Mouse (Mus musculus) kidney, embryonic 15.5 days (tissue): Measurements from ENCODE around the gene Rnd3. TPM values are rescaled to one million over a fixed set of nuclear protein-coding genes. Genes with fewer than 3 reads are reported as not detected.

Experiments used
- ATAC-seq: fragments of 200-750 bp; cut with Nextera tagmentation; replicated peaks from 2 replicates; pipeline ENCODE4 v1.8.0; 2017; ENCODE audit warnings: moderate TSS enrichment; ENCODE audit not compliant: low FRiP score
- H3K27ac ChIP-seq: fragments of 300-500 bp; sonication (generic); 2 replicates; pipeline ENCODE4 v1.5.1; 2015; ENCODE audit warnings: mild to moderate bottlenecking, inconsistent platforms
- H3K27me3 ChIP-seq: fragments of 300-500 bp; sonication (generic); 2 replicates; pipeline ENCODE4 v1.6.1; 2015; ENCODE audit warnings: inconsistent platforms
- H3K36me3 ChIP-seq: fragments of 300-500 bp; sonication (generic); 2 replicates; pipeline ENCODE4 v1.6.1; 2015; ENCODE audit warnings: inconsistent platforms
- H3K4me1 ChIP-seq: fragments of 300-500 bp; sonication (generic); 2 replicates; pipeline ENCODE4 v1.6.1; 2015; ENCODE audit warnings: inconsistent platforms
- H3K4me2 ChIP-seq: fragments of 300-500 bp; sonication (generic); 2 replicates; pipeline ENCODE4 v1.6.1; 2015; ENCODE audit warnings: moderate library complexity, mild to moderate bottlenecking, inconsistent platforms
- H3K4me3 ChIP-seq: fragments of 300-500 bp; sonication (generic); replicated peaks from 2 replicates; pipeline ENCODE4 v1.5.1; 2015; ENCODE audit warnings: mild to moderate bottlenecking, inconsistent platforms
- H3K9ac ChIP-seq: fragments of 300-500 bp; sonication (generic); 2 replicates; pipeline ENCODE4 v1.6.1; 2015; ENCODE audit warnings: mild to moderate bottlenecking, inconsistent platforms
- H3K9me3 ChIP-seq: fragments of 300-500 bp; sonication (generic); replicated peaks from 2 replicates; pipeline ENCODE4 v1.6.1; 2016; ENCODE audit warnings: inconsistent platforms
- WGBS: fragments of 180-500 bp; shearing (Covaris S2); methylation state at CpG from one replicate; pipeline ENCODE4 v1.1.7; 2015; ENCODE audit warnings: mixed read lengths; 5-methylcytosine and 5-hydroxymethylcytosine counted together
- polyA plus RNA-seq: library from polyadenylated mRNA; unstranded; fragments of >200 nt; fragmentation: Nextera tagmentation; extraction: Ambion mirVana; gene quantifications from 2 replicates; pipeline ENCODE4 v1.2.1, GENCODE M21; 2015

Gene Rnd3
- polyA plus RNA-seq, 1 experiment from 2014 or later, result 41.6 TPM

- H3K4me3 ChIP-seq, result no peak overlapping the region
- no peak overlapping the region for H3K4me2 ChIP-seq
- no peaks in the 10 kb centered on the region for H3K9me3 ChIP-seq
- no peaks in the 10 kb centered on the region for H3K27me3 ChIP-seq
- WGBS, result 71% methylated on average over 5 of the region's 5 CpGs
- no peaks in the 10 kb centered on the region for H3K36me3 ChIP-seq
- no peak overlapping the region for H3K9ac ChIP-seq
- H3K4me1 ChIP-seq, result no peaks in the 10 kb centered on the region
- no peak overlapping the region for H3K27ac ChIP-seq
- no peak for ATAC-seq
Observed at GRCm38 (mm10) chr2:51108631-51109030, 40.3 kb downstream of the Rnd3 start.

- Histone ChIP-seq H3K27ac (peak overlapping the region; percentile 7; the same call in 1 of the 2 replicates), H3K9ac (no peak overlapping the region), H3K9me3 (no peaks in the 10 kb centered on the region), H3K4me1 (no peaks in the 10 kb centered on the region), H3K27me3 (no peaks in the 10 kb centered on the region), H3K36me3 (no peaks in the 10 kb centered on the region), H3K4me2 (no peak overlapping the region), H3K4me3 (no peak overlapping the region)
- WGBS, result 23% methylated on average over 4 of the region's 4 CpGs
- peak; percentile 62 for ATAC-seq
Observed at GRCm38 (mm10) chr2:51101187-51101586, 47.7 kb downstream of the Rnd3 start.

- no peaks in the 10 kb centered on the region for H3K4me1 ChIP-seq
- ATAC-seq, result 0 out of 2 replicates have a peak, but pooled peaks have one; percentile 56
- H3K4me2 ChIP-seq, result no peak overlapping the region
- peak overlapping the region; percentile 54; the same call in 1 of the 2 replicates for H3K27ac ChIP-seq
- no peak overlapping the region for H3K4me3 ChIP-seq
- no peaks in the 10 kb centered on the region for H3K36me3 ChIP-seq
- H3K27me3 ChIP-seq, result no peaks in the 10 kb centered on the region
- 47% methylated on average over 9 of the region's 9 CpGs for WGBS
- no peaks in the 10 kb centered on the region for H3K9me3 ChIP-seq
- H3K9ac ChIP-seq, result no peak overlapping the region
Observed at GRCm38 (mm10) chr2:51099987-51100386, 48.9 kb downstream of the Rnd3 start.

- H3K4me2 ChIP-seq, result no peak overlapping the region
- 88% methylated on average over 1 of the region's 1 CpGs for WGBS
- H3K4me1 ChIP-seq, result no peaks in the 10 kb centered on the region
- H3K36me3 ChIP-seq, result no peaks in the 10 kb centered on the region
- H3K4me3 ChIP-seq, result no peak overlapping the region
- no peaks in the 10 kb centered on the region for H3K27me3 ChIP-seq
- no peak overlapping the region for H3K9ac ChIP-seq
- no peak overlapping the region for H3K27ac ChIP-seq
- ATAC-seq, result no peak
- H3K9me3 ChIP-seq, result no peaks in the 10 kb centered on the region
Observed at GRCm38 (mm10) chr2:51099240-51099639, 49.7 kb downstream of the Rnd3 start.

- Histone ChIP-seq H3K27ac (no peak overlapping the region), H3K9ac (no peak overlapping the region)
- ATAC-seq, result no peak
Observed at GRCm38 (mm10) chr2:51090688-51091087, 58.2 kb downstream of the Rnd3 start.

DNA sequence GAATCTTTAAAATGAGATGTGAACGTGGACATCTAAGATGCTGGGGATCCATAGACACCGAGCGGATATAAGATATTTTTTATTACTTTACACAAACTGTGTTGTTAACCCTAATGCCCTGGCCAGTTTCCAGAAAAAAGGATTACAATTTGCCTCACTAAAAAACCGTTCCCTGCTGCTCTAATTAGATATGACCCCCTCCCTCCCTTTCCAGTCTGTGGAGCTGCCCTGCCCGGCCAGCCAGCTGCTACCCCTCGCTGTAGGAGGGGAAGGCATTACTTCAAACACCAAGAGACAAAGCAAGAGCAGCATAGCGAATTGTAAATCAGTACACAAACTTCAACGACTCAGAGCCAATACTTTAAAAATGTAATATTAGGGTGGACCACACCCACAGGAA is 58.9 kb downstream of the Rnd3 start:
- Histone ChIP-seq H3K27me3 (no peaks in the 10 kb centered on the region), H3K36me3 (no peaks in the 10 kb centered on the region), H3K27ac (no peak overlapping the region), H3K4me1 (peaks cover 13% of the 10 kb centered on the region), H3K4me2 (no peak overlapping the region), H3K4me3 (no peak overlapping the region), H3K9me3 (no peaks in the 10 kb centered on the region), H3K9ac (no peak overlapping the region)
- no peak for ATAC-seq
- 25% methylated on average over 8 of the region's 8 CpGs for WGBS

More at GRCm38 (mm10) chr2:51090688-51091087, 58.2 kb downstream of the Rnd3 start:
- no peaks in the 10 kb centered on the region for H3K9me3 ChIP-seq
- 73% methylated on average over 7 of the region's 7 CpGs for WGBS
- no peak overlapping the region for H3K4me2 ChIP-seq
- H3K4me3 ChIP-seq, result no peak overlapping the region
- H3K27me3 ChIP-seq, result no peaks in the 10 kb centered on the region
- H3K4me1 ChIP-seq, result peaks cover 13% of the 10 kb centered on the region
- no peaks in the 10 kb centered on the region for H3K36me3 ChIP-seq

GRCm38 (mm10) chr2:51088843-51089573 is 59.9 kb downstream of the Rnd3 start:
- H3K9me3 ChIP-seq, result no peaks in the 10 kb centered on the region
- no peak overlapping the region for H3K4me3 ChIP-seq
- WGBS, result 87% methylated on average over 11 of the region's 11 CpGs
- no peaks in the 10 kb centered on the region for H3K27me3 ChIP-seq
- H3K36me3 ChIP-seq, result no peaks in the 10 kb centered on the region
- no peak overlapping the region for H3K27ac ChIP-seq
- no peak for ATAC-seq
- no peak overlapping the region for H3K4me2 ChIP-seq
- H3K9ac ChIP-seq, result no peak overlapping the region
- H3K4me1 ChIP-seq, result peaks cover 13% of the 10 kb centered on the region

GRCm38 (mm10) chr2:51088123-51088453 is 60.8 kb downstream of the Rnd3 start:
- Histone ChIP-seq H3K9ac (no peak overlapping the region), H3K4me1 (peaks cover 13% of the 10 kb centered on the region), H3K27ac (no peak overlapping the region), H3K27me3 (no peaks in the 10 kb centered on the region), H3K4me2 (no peak overlapping the region), H3K36me3 (no peaks in the 10 kb centered on the region), H3K9me3 (no peaks in the 10 kb centered on the region), H3K4me3 (no peak overlapping the region)
- 80% methylated on average over 3 of the region's 3 CpGs for WGBS
- no peak for ATAC-seq

- no peak overlapping the region for H3K4me2 ChIP-seq
- no peak overlapping the region for H3K27ac ChIP-seq
- H3K27me3 ChIP-seq, result no peaks in the 10 kb centered on the region
- ATAC-seq, result no peak
- H3K9me3 ChIP-seq, result no peaks in the 10 kb centered on the region
- H3K9ac ChIP-seq, result no peak overlapping the region
- H3K36me3 ChIP-seq, result no peaks in the 10 kb centered on the region
- H3K4me1 ChIP-seq, result peaks cover 13% of the 10 kb centered on the region
- no peak overlapping the region for H3K4me3 ChIP-seq
- WGBS, result 53% methylated on average over 12 of the region's 12 CpGs
Observed at GRCm38 (mm10) chr2:51087307-51088122, 61.4 kb downstream of the Rnd3 start.

DNA sequence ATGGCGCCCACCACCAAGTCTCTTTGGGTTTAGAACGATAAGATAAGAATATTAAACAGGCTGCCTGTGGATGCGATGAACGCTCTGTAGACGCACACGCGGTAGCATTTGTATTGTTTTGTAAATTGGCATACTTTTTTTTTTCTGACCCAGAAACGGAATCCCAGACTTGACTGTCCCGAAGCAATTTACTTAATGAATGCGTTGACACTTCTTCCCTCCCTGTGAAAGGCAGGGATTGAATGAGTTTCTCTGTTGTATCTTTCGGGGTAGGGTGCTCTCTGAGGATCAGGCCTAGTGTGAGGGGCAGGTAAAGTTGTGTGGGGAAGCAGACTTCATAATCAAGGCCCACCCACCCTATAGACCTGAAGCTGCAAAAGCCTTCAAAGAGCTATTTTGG is 63.8 kb downstream of the Rnd3 start:
- H3K9me3 ChIP-seq, result no peaks in the 10 kb centered on the region
- no peak overlapping the region for H3K4me2 ChIP-seq
- no peaks in the 10 kb centered on the region for H3K27me3 ChIP-seq
- ATAC-seq, result no peak
- H3K9ac ChIP-seq, result no peak overlapping the region
- H3K36me3 ChIP-seq, result no peaks in the 10 kb centered on the region
- H3K4me1 ChIP-seq, result peaks cover 8% of the 10 kb centered on the region
- H3K4me3 ChIP-seq, result no peak overlapping the region
- H3K27ac ChIP-seq, result no peak overlapping the region
- 93% methylated on average over 11 of the region's 11 CpGs for WGBS

DNA sequence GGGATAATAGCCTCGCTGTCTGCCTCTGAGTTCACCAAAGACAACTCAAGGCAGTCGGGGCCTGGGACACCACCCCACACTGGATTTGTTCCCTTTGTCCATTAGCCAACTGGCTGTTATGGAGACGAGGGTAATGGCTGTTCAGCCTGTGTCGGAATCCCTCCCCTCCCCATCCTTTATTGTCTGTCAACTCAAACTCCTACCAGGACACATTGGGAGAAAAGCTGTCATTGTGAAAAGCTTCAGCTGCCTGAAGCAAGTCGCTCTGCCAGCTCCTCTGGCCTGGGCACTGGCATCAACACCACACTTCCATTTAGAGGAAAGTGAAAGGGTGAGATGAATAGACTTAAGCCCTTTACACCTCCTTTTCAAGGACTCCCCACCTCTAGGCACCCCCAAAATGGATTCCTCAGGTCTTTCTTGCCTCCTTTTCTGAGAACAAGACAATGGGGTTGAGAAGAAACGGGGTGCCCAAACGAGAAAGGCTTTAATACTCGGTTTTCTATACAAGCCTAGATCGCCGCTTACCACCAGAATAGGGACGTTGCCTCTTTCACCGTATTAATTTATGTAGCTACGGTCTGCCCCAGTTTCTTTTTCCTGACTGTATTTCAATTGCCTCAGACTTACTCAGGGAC is 66.1 kb downstream of the Rnd3 start:
- H3K9ac ChIP-seq, result no peak overlapping the region
- H3K27ac ChIP-seq, result no peak overlapping the region
- no peak for ATAC-seq
- no peaks in the 10 kb centered on the region for H3K9me3 ChIP-seq
- H3K4me3 ChIP-seq, result no peak overlapping the region
- 74% methylated on average over 13 of the region's 13 CpGs for WGBS
- H3K4me2 ChIP-seq, result no peak overlapping the region
- peaks cover 5% of the 10 kb centered on the region; the same call in 1 of the 2 replicates for H3K4me1 ChIP-seq
- H3K36me3 ChIP-seq, result no peaks in the 10 kb centered on the region
- no peaks in the 10 kb centered on the region for H3K27me3 ChIP-seq
